Mouse (Mus musculus): Measurements from ENCODE around the gene Acat3. TPM values are rescaled to one million over a fixed set of nuclear protein-coding genes. Genes with fewer than 3 reads are reported as not detected.
"Not testable (repeated sequence)": the region's sequence is repeated elsewhere in the genome, so short reads cannot be mapped to it uniquely, and the experiment has no call there.

The Acat3 gene
- total RNA-seq, 2 experiments from 2014 or later, result 1.9 to 2.5 TPM

DNA sequence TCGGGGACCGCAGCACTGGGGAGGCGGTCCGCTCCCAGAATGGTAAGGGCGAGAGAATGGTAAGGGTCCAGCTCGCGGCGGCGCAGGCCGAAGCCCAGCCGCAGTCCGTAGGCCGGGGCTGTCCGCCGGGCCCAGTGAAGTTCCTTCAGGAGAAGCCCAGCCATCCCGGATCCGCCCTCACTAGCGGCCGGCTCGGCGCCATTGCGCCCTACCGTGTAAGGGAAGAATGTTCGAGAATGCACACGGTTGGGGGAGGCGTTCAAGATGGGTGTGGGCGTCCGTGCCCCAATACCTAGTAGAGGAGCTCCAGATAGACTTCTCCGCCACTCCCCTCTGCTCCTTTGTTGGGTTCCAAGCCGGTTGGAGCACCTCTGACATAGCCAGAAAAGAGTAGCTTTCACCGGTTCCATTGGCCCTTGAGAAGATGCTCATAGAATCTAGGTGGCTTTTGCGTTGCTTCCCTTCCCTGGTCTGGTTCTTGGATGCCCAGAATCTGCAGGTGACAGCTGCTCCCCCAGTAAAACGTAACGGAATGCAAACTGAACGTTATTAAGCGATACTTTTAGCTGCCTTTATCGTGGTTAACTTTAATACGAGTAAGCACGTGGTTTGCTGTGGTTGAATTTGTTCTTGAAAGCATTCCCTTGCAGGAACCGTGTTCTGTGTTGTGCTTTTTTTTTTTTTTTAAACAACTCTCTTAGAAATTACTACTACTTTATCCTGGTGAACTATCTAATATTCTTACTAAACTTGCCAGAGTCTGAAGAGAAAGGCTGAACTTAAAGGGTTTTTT, 23.6 kb downstream of the Acat3 start:
- peak; percentile 43 to 47 for DNase-seq

DNA sequence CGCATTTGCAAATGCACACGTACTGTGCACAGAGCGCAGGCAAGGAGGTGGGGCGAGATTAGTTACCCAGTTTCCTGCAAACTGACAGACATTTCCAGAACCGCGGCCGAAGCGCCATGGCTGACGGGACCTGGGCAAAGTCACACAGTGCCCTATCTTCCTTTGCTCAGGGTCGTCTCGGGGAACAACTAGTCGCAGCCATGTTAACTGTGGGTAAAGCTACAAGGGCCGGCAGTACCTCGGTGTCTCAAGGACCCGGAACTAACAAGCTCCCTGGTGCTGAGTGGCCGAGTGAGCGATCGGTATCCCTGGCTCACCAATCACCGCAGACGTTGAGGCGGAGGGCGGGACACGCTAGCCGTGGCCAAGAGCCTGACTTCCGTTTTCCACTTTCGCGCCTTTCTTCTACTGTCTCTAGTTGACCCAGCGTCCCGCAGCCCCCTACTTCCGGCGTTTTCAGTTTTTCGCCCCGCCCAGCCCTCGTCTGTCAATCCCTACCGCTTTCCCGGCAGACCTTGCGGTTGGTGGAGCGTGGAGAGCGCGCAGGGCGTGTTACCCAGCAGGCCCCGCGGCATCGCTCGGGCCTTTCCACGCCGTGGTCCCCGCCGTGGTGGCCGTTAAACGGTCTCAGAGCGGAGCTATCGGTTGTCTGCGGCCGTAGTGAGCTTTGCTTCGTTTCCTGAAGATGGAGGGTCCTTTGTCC, 24.4 kb downstream of the Acat3 start, which contains the start of gene Mrpl18:
Gene Mrpl18, minus strand, starts transcription at position 465 of the 703 bp plus-strand sequence.
- DNase-seq, result peak; percentile 98 to 99

DNA sequence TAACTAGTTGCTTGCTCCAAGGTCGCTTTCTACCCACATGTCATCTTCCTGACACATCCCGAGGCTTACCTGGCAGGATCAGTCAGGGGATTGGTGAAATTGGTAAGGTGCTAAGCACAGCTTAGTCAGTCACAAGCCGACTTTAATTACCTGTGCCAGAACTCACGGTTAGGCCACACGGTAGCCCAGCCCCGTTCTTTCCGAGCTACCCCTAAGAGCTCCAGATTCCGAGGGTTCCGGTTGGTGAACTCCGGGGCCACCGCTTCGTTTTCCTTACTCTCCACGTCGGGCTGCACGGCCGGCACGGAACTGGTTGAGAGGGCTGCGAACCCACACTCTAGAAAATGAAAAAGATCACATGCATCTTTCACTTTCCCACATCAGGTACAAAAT, 24.9 kb downstream of the Acat3 start, which contains the start of gene Tcp1:
Gene Tcp1, plus strand, starts transcription at position 214 of the 393 bp plus-strand sequence.
- DNase-seq, result peak; percentile 14 to 27

DNA sequence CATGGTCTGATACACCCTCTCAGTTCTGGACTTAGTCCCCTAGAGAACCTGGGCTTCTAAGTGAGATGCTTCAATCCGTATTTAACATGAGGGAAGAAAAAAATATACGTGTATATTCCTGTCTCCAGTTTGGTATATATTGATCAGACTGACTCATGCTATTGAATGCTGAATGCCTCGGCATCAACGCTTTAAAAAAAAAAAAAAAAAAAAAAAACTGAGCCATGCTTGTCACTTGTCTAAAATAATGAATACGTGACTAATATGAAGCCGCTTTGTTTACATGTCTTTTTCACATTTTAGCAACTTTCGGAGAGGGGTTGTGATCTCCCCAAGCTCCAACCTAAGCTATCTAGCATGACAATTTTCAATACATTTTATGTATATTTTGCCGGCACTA, 30.0 kb downstream of the Acat3 start:
- DNase-seq, result no peak

DNA sequence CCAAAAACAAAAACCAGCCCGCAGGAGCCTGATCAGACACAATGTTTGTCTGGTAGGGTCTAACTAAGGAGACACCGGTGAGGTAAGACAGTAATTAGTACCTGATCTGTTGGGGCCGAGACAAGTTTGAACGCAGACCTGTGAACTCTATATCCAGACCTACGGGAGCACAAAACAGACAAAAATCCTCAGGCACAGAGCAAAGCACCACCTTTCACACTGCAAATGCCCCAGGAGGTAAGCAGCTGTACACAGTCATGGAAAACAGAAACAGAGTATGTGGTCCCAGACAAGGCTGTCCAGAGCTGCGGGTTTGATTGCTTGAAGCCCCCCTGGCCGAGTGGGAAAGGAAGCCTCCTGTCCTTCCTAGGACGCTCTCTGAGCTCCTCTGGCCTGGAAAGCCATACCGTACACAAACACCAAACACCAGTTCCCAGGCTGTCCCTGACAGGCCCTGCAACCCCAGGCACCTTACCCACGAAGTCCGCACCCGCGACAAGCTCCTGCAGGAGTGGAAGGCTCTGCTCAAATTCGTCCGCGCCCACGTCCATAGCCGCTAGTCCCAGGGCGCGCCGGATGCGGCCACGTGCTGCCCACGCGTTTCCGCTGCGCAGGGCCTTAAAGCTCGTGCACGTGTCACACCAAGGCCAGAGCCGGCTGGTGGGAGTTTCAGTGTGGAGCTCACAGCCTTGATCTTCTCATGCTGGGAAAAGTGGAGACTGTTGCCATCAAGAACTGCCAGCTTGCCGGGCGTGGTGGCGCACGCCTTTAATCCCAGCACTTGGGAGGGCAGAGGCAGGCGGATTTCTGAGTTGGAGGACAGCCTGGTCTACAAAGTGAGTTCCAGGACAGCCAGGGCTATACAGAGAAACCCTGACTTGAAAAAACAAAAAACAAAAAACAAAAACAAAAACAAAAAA, 30.8 kb downstream of the Acat3 start, which contains the start of gene Pnldc1:
Gene Pnldc1, minus strand, starts transcription at position 870 of the 920 bp plus-strand sequence.
- DNase-seq, result peak in 1 of 2 experiments; percentile 15

DNA sequence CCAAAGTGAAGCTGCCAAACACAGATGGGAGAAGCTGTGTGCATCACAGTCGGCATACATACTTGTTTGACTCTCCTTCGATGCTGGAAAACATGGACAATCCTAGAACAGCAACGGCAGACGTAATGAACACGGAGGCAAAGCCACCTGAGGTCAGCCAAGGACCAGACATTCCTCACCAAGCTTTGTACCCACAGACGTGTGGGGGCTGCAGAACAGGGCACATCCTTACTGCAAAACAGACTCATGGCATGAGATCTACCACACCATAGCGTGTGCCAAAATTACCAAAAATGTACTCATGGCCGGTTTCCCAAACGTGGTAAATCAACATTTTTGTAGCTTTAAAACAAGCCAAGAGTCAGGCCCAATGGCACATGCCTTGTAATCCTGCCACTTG, 34.0 kb downstream of the Acat3 start:
- no peak for DNase-seq

DNA sequence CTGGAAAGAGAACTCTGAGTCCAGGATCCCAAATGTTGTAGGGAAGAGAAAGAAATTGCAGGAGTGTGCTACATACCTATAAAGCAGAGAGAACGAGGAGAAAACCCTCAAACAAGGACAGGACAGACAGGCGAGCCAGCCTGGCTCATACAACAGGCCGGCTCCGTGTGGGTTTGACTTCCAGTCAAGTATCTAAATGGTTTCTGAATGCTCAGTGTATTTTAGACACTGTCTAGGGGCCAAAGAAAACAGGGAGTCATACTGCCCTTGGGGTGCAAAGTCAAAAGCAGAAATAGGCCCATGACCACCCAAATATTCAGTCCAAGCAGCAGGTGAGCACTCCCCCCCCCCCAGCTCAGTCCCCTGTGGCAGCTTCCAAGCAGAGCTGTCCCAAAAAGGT, 34.6 kb downstream of the Acat3 start:
- no peak for DNase-seq

DNA sequence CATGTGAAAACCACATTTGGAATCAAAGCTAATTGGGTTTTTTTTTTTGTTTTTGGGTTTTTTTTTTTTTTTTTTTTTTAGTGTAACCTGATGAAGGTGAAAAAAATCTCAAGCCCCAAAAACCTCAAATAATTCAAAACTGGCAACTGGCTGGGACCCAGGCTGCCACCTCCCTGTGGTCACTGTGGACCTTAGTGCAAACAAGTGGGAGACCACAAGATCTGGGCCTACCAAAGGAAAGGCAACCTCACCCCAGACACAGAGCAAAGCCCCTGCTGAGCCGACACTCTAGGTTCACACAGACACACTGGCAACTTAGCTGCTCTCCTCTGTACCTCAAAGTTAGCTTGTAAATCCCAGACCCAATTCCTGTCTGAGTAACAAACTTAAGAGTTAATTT, 36.1 kb downstream of the Acat3 start:
- DNase-seq, result no peak

DNA sequence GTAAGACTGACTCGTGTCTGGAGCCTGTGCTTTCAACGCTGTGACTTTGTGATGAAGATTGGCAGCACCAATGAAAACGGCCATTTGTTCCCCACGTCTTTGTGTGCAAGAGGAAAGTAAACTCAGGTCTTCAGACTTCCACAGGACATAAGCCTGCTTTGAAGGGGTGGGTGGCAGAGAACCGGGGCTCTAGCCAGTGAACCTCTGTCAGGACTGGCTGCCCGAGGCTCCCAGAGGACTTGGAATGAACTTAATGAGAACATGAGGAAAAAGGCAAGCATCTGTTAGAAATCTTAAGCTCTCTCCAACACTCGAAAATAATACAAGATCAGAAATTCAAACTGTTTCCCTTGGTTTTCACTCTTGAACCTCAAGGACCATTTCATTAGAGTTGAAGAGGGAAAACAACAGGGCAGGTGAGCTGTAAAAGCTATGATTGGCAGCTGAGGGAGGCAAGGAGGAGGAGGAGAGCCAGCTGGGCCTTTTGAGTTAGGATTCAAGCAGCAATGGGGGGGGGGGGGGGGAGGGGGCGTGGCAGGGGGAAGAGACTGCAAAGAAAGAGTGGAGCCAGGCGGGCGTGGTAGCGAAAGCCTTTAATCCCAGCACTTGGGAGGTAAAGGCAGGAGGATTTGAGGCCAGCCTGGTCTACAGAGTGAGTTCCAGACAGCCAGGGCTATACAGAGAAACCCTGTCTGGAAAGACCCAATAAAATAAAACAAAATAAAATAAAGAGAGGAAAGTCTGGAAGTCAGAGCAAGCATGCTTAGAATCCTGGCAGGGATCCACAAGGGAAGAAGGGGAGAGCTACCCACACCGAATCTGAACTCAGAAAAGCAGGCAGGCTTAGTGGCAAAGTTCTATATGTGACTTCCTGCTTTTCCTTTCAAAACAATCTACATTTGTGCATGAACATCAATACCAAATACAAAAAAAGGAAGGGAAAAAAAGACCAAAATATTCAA, 36.7 kb downstream of the Acat3 start:
- DNase-seq, result no peak

DNA sequence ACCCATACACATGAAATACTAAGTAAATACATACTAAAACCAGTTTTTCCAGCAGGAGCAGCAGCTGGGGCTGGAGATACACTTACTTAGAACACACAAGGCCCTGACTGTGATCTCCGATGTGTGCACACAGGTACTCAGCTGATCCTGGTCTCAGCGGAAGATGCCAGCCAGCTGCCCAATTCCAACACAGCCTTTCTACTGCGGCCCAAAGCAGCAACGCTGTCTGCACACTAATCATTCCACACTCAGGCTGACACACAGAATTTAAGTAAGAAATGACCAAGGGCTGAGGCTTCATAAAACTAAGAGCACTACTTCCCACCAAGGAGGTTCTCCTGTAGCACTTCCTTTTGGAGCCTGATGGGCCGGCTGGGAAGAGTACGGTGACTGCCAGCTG, 38.1 kb downstream of the Acat3 start:
- no peak for DNase-seq

DNA sequence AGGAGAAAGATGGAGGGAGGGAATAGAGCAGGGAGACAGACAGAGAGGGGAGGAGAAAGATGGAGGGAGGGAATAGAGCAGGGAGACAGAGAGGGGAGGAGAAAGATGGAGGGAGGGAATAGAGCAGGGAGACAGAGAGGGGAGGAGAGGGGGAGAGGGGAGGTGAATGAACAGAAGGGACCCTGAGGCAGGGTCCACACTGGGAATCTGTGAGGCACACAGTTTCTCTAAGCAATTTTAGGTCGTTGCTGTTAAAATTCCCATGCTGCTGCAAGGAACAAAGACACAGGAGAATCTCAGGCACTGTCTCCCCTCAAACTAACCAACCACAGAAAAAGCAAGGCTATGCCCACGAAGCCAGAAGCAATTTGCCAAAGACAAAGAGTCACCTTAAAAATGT, 41.8 kb downstream of the Acat3 start:
- DNase-seq, result not testable (repeated sequence)

DNA sequence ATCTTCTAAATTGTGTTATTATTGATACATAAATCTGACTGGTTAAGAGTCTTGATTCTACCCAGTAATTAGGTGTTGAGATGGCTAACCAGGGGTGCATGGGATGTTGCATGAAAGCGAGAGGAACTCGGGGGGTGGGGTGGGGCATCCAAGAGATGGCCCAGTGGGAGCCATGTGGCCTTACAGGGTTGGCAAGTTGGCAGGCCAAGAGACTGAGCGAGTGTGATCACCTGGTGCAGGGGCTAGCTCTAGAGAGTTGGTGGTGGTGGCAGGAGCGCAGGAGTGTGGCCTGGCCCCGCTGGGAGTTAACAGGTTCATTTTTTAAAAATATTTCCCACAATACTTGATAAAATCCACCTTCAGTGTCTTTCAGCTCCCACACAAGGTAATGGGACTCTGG, 42.7 kb downstream of the Acat3 start:
- no peak for DNase-seq

DNA sequence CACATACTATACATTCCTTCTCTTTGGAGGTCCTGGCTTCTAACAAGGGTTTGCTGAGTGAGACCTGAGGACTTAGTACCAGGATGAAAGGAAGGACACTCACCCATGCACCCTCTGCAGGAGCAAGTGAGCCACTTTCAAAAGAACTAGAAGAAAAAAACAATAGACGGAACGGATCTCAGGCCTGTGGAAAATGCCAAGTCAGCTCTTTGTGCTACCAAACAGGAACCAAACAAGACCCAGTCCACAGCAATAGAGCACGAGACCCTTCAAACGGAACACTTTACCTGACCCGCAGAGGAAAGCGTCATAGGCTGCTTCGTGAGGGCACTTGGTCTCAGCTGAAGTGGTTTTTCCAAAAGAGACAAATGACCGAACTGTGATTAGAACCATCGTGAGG, 48.4 kb downstream of the Acat3 start:
- no peak for DNase-seq

DNA sequence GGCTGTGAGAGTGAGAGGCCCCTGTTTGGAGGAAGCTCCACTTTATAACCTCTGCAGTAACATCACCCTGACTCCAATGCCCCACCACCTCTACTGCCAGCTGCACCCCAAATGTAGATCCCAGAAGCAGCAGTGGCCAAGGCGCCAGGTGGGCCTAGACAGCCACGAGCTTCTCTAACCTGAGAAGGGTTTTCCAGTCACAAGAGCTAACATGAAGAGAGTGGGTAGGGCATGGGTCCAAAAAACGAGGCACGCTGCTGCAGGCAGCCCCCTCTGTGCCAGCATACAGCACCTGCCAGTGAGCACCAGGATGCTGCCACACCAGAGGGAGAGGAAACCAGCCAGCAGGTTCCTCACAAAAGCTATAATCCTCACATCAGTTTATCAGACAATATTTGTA, 49.3 kb downstream of the Acat3 start:
- no peak for DNase-seq

DNA sequence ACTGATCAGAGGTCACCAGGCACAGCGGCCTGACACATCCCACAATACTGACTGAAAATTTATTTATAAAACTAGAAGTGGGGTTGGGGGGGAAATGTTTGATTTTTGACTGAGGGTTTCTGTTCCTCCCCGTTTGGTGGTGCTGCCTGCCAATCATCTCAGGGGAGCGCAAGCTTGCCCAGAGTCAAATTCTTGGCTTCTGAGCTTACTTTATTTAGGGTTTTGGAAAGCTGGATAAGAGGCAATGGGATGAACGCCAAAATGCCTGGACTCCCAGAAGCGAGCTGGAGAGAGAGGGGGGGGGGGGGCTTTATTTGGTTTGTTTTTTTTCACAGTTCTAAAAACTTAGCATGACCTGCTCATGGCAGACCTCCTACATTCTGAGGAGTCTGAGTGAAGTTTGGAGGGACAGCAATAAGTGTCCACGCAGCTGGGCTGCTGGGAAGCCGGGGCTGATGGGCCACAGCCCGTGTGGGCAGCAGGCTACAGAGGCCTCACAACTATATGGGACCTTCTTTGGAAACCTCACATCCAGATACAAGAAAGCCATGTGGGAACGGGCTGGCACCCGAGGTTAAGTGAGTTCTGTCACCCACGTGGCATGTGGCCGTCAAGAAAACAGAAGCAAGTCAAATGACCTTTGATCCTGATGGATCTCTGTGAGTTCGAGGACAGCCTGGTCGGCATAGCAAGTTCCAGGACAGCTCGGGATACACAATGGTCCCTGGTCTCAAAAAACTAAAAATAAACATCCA, 53.2 kb downstream of the Acat3 start:
- DNase-seq, result peak in 1 of 2 experiments; percentile 20

DNA sequence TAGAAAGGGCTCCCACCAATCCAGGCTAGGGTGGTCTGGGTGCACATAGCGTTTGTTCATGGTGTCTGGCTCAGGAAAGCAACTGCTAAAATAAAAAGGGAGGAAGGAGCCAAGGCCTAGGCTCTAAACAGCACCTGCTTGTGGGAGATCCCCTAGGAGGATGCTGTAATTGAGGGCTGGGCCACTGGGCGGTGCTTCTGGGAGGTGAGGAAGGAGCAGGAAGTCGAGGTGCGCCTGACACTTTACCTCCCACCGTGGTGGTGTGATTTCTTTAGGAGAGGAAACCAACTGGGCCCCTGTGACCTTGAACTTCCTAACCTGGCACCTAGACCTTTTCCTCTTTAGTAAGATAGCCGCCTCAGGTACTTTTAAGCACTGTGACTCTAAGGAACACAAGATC, 53.8 kb downstream of the Acat3 start:
- DNase-seq, result no peak

DNA sequence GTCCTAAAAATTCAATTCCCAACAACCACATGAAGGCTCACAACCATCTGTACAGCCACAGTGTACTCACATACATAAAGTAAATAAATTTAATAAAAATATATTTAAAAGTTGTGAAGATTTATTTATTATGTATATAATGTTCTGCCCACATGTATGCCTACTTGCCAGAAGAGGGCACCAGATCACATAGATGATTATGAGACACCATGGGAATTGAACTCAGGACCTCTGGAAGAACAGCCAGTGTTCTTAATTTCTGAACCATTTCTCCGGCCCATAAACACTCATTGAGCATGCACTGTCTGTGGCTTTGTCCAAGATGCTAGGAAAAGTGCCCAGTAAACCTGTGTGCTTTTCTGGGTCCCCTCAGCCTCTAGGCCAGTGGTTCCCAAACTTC, 59.2 kb downstream of the Acat3 start:
- DNase-seq, result no peak

DNA sequence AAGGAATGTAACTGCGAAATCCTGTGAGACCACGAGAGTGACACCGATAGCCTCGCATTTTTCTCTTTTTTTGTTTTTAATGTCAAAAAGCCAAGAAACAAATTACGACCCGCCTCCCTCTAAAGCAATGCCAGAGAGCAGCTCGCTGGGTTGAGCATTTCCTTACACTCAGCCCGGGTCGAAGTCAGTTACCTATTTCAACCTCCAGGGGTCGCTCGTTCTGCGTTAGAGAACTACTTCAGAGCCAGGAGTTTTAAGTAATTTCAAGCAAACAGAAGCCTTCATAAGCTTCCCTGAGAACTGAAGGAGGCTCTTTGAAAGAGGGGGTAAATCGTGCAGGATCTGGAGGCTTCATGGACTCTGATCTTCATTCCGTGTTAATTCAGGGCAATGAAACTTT, 60.2 kb downstream of the Acat3 start:
- DNase-seq, result peak; percentile 78 to 81

DNA sequence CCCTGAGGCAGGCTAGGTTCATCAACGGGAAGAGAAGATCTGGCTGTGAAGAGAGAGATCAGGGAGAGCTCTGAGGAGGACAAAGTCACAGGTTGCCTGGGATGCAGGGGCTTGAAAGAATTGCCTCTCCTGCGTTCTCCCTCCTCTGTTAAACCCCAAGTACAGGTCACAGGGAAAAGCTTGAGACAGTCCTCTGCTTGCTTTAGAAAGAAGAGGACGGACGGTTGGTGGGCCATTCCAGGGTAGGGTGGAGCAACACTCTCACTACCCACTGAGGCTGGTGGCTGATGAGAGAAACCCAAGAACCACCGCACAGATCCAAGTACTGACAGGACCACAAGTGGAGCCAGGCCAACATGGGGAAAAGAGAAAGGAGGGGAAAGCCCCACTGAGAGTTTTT, 64.7 kb downstream of the Acat3 start, which contains the start of gene Mrgprh:
Gene Mrgprh, plus strand, starts transcription at position 301 of the 400 bp plus-strand sequence.
- DNase-seq, result no peak
